Comparison of ENCODE assay signal across 23 mouse cellular contexts in genomic region chr11:73220651-73221050, GRCm38 (mm10). TPM values are rescaled to one million over a fixed set of nuclear protein-coding genes. Genes with fewer than 3 reads are reported as not detected.
"Had no signal": no experiment of that assay in that cellular context is flagged by ENCODE, and none has a peak within 500 bp of the region (broad histone marks: within the 10 kb centered on the region; RNA-seq: fewer than 3 reads in every experiment).

No protein-coding gene starts in this region.

- H3K27ac ChIP-seq: lung, embryonic 15.5 days; midbrain, embryonic 10.5 days; midbrain, embryonic 12.5 days; neural tube, embryonic 13.5 days; neural tube, embryonic 15.5 days had no signal

- H3K9me3 ChIP-seq: lung, embryonic 15.5 days; midbrain, embryonic 10.5 days; midbrain, embryonic 12.5 days; neural tube, embryonic 13.5 days; neural tube, embryonic 15.5 days had no signal

- H3K4me2 ChIP-seq: lung, embryonic 15.5 days; midbrain, embryonic 12.5 days; neural tube, embryonic 13.5 days; neural tube, embryonic 15.5 days had no signal

- H3K9ac ChIP-seq: liver, postnatal 0 days; lung, embryonic 15.5 days; midbrain, embryonic 12.5 days; neural tube, embryonic 13.5 days; neural tube, embryonic 15.5 days had no signal

- H3K27me3 ChIP-seq: lung, embryonic 15.5 days; midbrain, embryonic 12.5 days; neural tube, embryonic 13.5 days; neural tube, embryonic 15.5 days had no signal

- DNase-seq: liver, postnatal 0 days; lung, adult 2 months; lung, postnatal 10 days; lung, postnatal 4 days; midbrain, embryonic 14.5 days; retina, postnatal 1 day; right cerebral cortex, adult 18-20 months; right cerebral cortex, postnatal 14 days; right cerebral cortex, postnatal 4 days; spleen, adult 18-20 months; thymus, adult 18-20 months; thymus, postnatal 14 days; thymus, postnatal 36 days had no signal

- H3K36me3 ChIP-seq: lung, embryonic 15.5 days; midbrain, embryonic 10.5 days; midbrain, embryonic 12.5 days; neural tube, embryonic 13.5 days; neural tube, embryonic 15.5 days had no signal

- H3K4me1 ChIP-seq: lung, embryonic 15.5 days; midbrain, embryonic 10.5 days; midbrain, embryonic 12.5 days; neural tube, embryonic 13.5 days; neural tube, embryonic 15.5 days had no signal

- ATAC-seq: liver, postnatal 0 days; midbrain, embryonic 16.5 days had no signal

- H3K4me3 ChIP-seq: lung, embryonic 15.5 days; midbrain, embryonic 10.5 days; midbrain, embryonic 12.5 days; myocyte; neural tube, embryonic 13.5 days; neural tube, embryonic 15.5 days had no signal

RNA-seq across cellular contexts. Expression of gene Trpv1, which starts 13.4 kb away (rescaled TPM):
- polyA plus RNA-seq: lung, embryonic 15.5 days; midbrain, embryonic 10.5 days; midbrain, embryonic 12.5 days; midbrain, embryonic 14.5 days; neural tube, embryonic 11.5 days; stomach, embryonic 16.5 days; thymus, postnatal 0 days had no signal
